Mouse (Mus musculus): Measurements from ENCODE around the gene Psmb3.

- TF ChIP-seq CTCF (IDR thresholded peaks at IDR 0.05; ENCODE audit: low read depth) (no peak), EP300 (IDR thresholded peaks at IDR 0.05; ENCODE audit: low read depth) (no peak)
Observed at GRCm38 (mm10) chr11:97662893-97663527, 40.2 kb upstream of the Psmb3 start, which contains the start of gene Mllt6.

Measured in heart, postnatal 0 days (tissue).